Mouse (Mus musculus) midbrain, embryonic 11.5 days (tissue): ENCODE data around the gene Gm10135. TPM values are rescaled to one million over a fixed set of nuclear protein-coding genes. Genes with fewer than 3 reads are reported as not detected.
"Not testable (repeated sequence)": the region's sequence is repeated elsewhere in the genome, so short reads cannot be mapped to it uniquely, and the experiment has no call there.

ENCODE experiments used
- ATAC-seq: fragments of 200-750 bp; cut with Nextera tagmentation; 2 replicates; pipeline ENCODE4 v1.8.0; 2017; ENCODE audit warnings: moderate TSS enrichment, moderate library complexity; ENCODE audit not compliant: low FRiP score
- DNase-seq: peaks from one replicate; pipeline ENCODE4 v3.0.0; 2015; ENCODE audit warnings: low spot score; ENCODE audit errors: missing footprints
- H3K27ac ChIP-seq: fragments of 300-500 bp; sonication (generic); 2 replicates; pipeline ENCODE4 v1.5.1; 2014; ENCODE audit warnings: low read depth, low read length
- H3K27me3 ChIP-seq: fragments of 300-500 bp; sonication (generic); 2 replicates; pipeline ENCODE4 v1.6.1; 2014; ENCODE audit warnings: mild to moderate bottlenecking, low read length, moderate library complexity, mixed read lengths; ENCODE audit not compliant: control insufficient read depth, insufficient read depth
- H3K36me3 ChIP-seq: fragments of 300-500 bp; sonication (generic); 2 replicates; pipeline ENCODE4 v1.6.1; 2014; ENCODE audit warnings: mild to moderate bottlenecking, low read length, moderate library complexity, mixed read lengths; ENCODE audit not compliant: control insufficient read depth, insufficient read depth
- H3K4me1 ChIP-seq: fragments of 300-500 bp; sonication (generic); 2 replicates; pipeline ENCODE4 v1.6.1; 2014; ENCODE audit warnings: low read length; ENCODE audit not compliant: control insufficient read depth, insufficient read depth
- H3K4me2 ChIP-seq: fragments of 300-500 bp; sonication (generic); 2 replicates; pipeline ENCODE4 v1.6.1; 2014; ENCODE audit warnings: mild to moderate bottlenecking, moderate library complexity
- H3K4me3 ChIP-seq: fragments of 300-500 bp; sonication (generic); 2 replicates; pipeline ENCODE4 v1.5.1; 2014; ENCODE audit warnings: low read depth, low read length
- H3K9ac ChIP-seq: fragments of 300-500 bp; sonication (generic); 2 replicates; pipeline ENCODE4 v1.6.1; 2014; ENCODE audit warnings: low read length
- H3K9me3 ChIP-seq: fragments of 300-500 bp; sonication (generic); 2 replicates; pipeline ENCODE4 v1.6.1; 2016; ENCODE audit warnings: low read length; ENCODE audit not compliant: control insufficient read depth
- WGBS: fragments of 180-500 bp; shearing (Covaris S2); extraction: QIAGEN DNeasy Blood & Tissue Kit; methylation state at CpG from one replicate; pipeline ENCODE4 v1.1.7; 2014; 5-methylcytosine and 5-hydroxymethylcytosine counted together
- polyA plus RNA-seq: library from polyadenylated mRNA; unstranded; fragments of >200 nt; fragmentation: Nextera tagmentation; extraction: Ambion mirVana; gene quantifications from 2 replicates; pipeline ENCODE4 v1.2.1, GENCODE M21; 2014

Gene Gm10135
- polyA plus RNA-seq, 1 experiment from 2014 or later: not detected

GRCm38 (mm10) chr5:73006784-73007581 lies 32.5 kb upstream of the Gm10135 start, which contains the start of gene Slc10a4:
Slc10a4 (plus strand) TSS chr5:73006883.
- H3K9ac ChIP-seq: peak within 1 kb of the TSS; percentile 28; the same call in 1 of the 2 replicates
- no peaks in the 10 kb centered on the region for H3K9me3 ChIP-seq
- peak; percentile 95 for DNase-seq
- H3K4me2 ChIP-seq: peak within 1 kb of the TSS; percentile 46
- peak within 1 kb of the TSS; percentile 29 for H3K4me3 ChIP-seq
- WGBS: 8% methylated on average over 63 of the region's 65 CpGs
- H3K27ac ChIP-seq: no peak within 1 kb of the TSS
- H3K4me1 ChIP-seq: no peaks in the 10 kb centered on the region
- H3K27me3 ChIP-seq: peaks cover 13% of the 10 kb centered on the region; the same call in 1 of the 2 replicates
- ATAC-seq: peak; percentile 94
- no peaks in the 10 kb centered on the region for H3K36me3 ChIP-seq

GRCm38 (mm10) chr5:73004046-73004445 lies 29.5 kb upstream of the Gm10135 start:
- peaks cover 13% of the 10 kb centered on the region; the same call in 1 of the 2 replicates for H3K27me3 ChIP-seq
- H3K4me3 ChIP-seq: no peak overlapping the region
- peak; percentile 26 for DNase-seq
- no peak overlapping the region for H3K4me2 ChIP-seq
- no peaks in the 10 kb centered on the region for H3K9me3 ChIP-seq
- H3K36me3 ChIP-seq: no peaks in the 10 kb centered on the region
- H3K27ac ChIP-seq: no peak overlapping the region
- no peak overlapping the region for H3K9ac ChIP-seq
- ATAC-seq: no peak
- no peaks in the 10 kb centered on the region for H3K4me1 ChIP-seq
- 92% methylated on average over 5 of the region's 5 CpGs for WGBS

- H3K4me3 ChIP-seq, H3K36me3 ChIP-seq, H3K4me2 ChIP-seq, ATAC-seq, H3K27me3 ChIP-seq, H3K9ac ChIP-seq, DNase-seq, H3K27ac ChIP-seq, H3K9me3 ChIP-seq: not testable (repeated sequence)
- WGBS: 80% methylated on average over 1 of the region's 1 CpGs
- peaks cover 12% of the 10 kb centered on the region; the same call in 1 of the 2 replicates for H3K4me1 ChIP-seq
Observed at GRCm38 (mm10) chr5:72998546-72998945, 24.0 kb upstream of the Gm10135 start.

- Histone ChIP-seq H3K4me3 (no peak overlapping the region), H3K9me3 (no peaks in the 10 kb centered on the region), H3K4me1 (peaks cover 12% of the 10 kb centered on the region; the same call in 1 of the 2 replicates), H3K27ac (no peak overlapping the region), H3K36me3 (no peaks in the 10 kb centered on the region), H3K9ac (no peak overlapping the region), H3K27me3 (no peaks in the 10 kb centered on the region), H3K4me2 (no peak overlapping the region)
- 34% methylated on average over 10 of the region's 10 CpGs for WGBS
- DNase-seq (no peak), ATAC-seq (no peak; the same call in 1 of the 2 replicates)
Observed at GRCm38 (mm10) chr5:72995379-72995778, 20.9 kb upstream of the Gm10135 start.

- Histone ChIP-seq H3K4me3 (no peak overlapping the region), H3K4me2 (no peak overlapping the region), H3K4me1 (peaks cover 12% of the 10 kb centered on the region; the same call in 1 of the 2 replicates), H3K9ac (no peak overlapping the region), H3K36me3 (no peaks in the 10 kb centered on the region), H3K27me3 (no peaks in the 10 kb centered on the region), H3K9me3 (no peaks in the 10 kb centered on the region), H3K27ac (no peak overlapping the region)
- 78% methylated on average over 2 of the region's 2 CpGs for WGBS
- DNase-seq (peak; percentile 85), ATAC-seq (no peak)
Observed at GRCm38 (mm10) chr5:72994928-72995327, 20.4 kb upstream of the Gm10135 start.

- H3K27ac ChIP-seq: no peak overlapping the region
- H3K4me2 ChIP-seq: no peak overlapping the region
- peaks cover 12% of the 10 kb centered on the region; the same call in 1 of the 2 replicates for H3K4me1 ChIP-seq
- ATAC-seq (peak; percentile 57; the same call in 1 of the 2 replicates), DNase-seq (no peak)
- H3K36me3 ChIP-seq: no peaks in the 10 kb centered on the region
- H3K9ac ChIP-seq: no peak overlapping the region
- 40% methylated on average over 8 of the region's 8 CpGs for WGBS
- H3K27me3 ChIP-seq: no peaks in the 10 kb centered on the region
- no peaks in the 10 kb centered on the region for H3K9me3 ChIP-seq
- no peak overlapping the region for H3K4me3 ChIP-seq
Observed at GRCm38 (mm10) chr5:72994424-72994823, 19.9 kb upstream of the Gm10135 start.

GRCm38 (mm10) chr5:72992474-72992873 lies 18.0 kb upstream of the Gm10135 start:
- no peak overlapping the region for H3K4me2 ChIP-seq
- 89% methylated on average over 1 of the region's 1 CpGs for WGBS
- no peaks in the 10 kb centered on the region for H3K9me3 ChIP-seq
- no peaks in the 10 kb centered on the region for H3K36me3 ChIP-seq
- peaks cover 12% of the 10 kb centered on the region; the same call in 1 of the 2 replicates for H3K4me1 ChIP-seq
- ATAC-seq: no peak
- no peaks in the 10 kb centered on the region for H3K27me3 ChIP-seq
- DNase-seq: no peak
- H3K9ac ChIP-seq: no peak overlapping the region
- no peak overlapping the region for H3K27ac ChIP-seq
- no peak overlapping the region for H3K4me3 ChIP-seq

- ATAC-seq: no peak
- DNase-seq: no peak
- WGBS: 85% methylated on average over 8 of the region's 8 CpGs
- no peak overlapping the region for H3K4me2 ChIP-seq
- no peak overlapping the region for H3K9ac ChIP-seq
- H3K27me3 ChIP-seq: no peaks in the 10 kb centered on the region
- peaks cover 7% of the 10 kb centered on the region; the same call in 1 of the 2 replicates for H3K4me1 ChIP-seq
- no peak overlapping the region for H3K27ac ChIP-seq
- H3K9me3 ChIP-seq: no peaks in the 10 kb centered on the region
- no peaks in the 10 kb centered on the region for H3K36me3 ChIP-seq
- no peak overlapping the region for H3K4me3 ChIP-seq
Observed at GRCm38 (mm10) chr5:72989756-72990155, 15.3 kb upstream of the Gm10135 start.

- ATAC-seq (no peak), DNase-seq (no peak)
- 91% methylated on average over 7 of the region's 7 CpGs for WGBS
- Histone ChIP-seq H3K4me3 (no peak overlapping the region), H3K9ac (no peak overlapping the region), H3K4me1 (no peaks in the 10 kb centered on the region), H3K4me2 (no peak overlapping the region), H3K9me3 (no peaks in the 10 kb centered on the region), H3K36me3 (no peaks in the 10 kb centered on the region), H3K27me3 (no peaks in the 10 kb centered on the region), H3K27ac (no peak overlapping the region)
Observed at GRCm38 (mm10) chr5:72987786-72988185, 13.3 kb upstream of the Gm10135 start.
